Mouse (Mus musculus) testis, adult 2 months (tissue): ENCODE results near the gene Fanca.

Experiments
- CTCF ChIP-seq: fragments of 200-500 bp; IDR thresholded peaks from 2 replicates; pipeline ENCODE4 v1.5.1; 2012; ENCODE audit warnings: low read depth, mild to moderate bottlenecking, inconsistent platforms, low read length, moderate library complexity; ENCODE audit not compliant: control insufficient read depth, insufficient read depth, insufficient replicate concordance
- POLR2A ChIP-seq: fragments of 200-500 bp; IDR thresholded peaks from 2 replicates; pipeline ENCODE4 v1.6.1; 2012; ENCODE audit warnings: low read depth, mild to moderate bottlenecking, inconsistent platforms, low read length, moderate library complexity; ENCODE audit not compliant: control insufficient read depth

GRCm38 (mm10) chr8:123319522-123320164 lies 1.3 kb upstream of the Fanca start:
- no peak for TF ChIP-seq POLR2A
- TF ChIP-seq CTCF: peak; percentile 53; the same call in 1 of the 2 replicates
